Mouse (Mus musculus) adrenal gland (tissue): ENCODE measurements around the gene Rab25.

Experiments used
- intact Hi-C: fragments of 180-260 bp; cut with DNase I; formaldehyde crosslinking; loops from one replicate; pipeline ENCODE4 v1.15.1; 2025

The Rab25 gene

GRCm38 (mm10) chr3:88528646-88529045 is 19.5 kb downstream of the Rab25 start:
- intact Hi-C loops: loop anchor here (5.0 kb wide), 1 partner anchor 121 kb away; no protein-coding TSS in a partner anchor

GRCm38 (mm10) chr3:88527565-88527964 is 20.5 kb downstream of the Rab25 start:
- intact Hi-C loops: loop anchor here (5.0 kb wide), 1 partner anchor 120 kb away; no protein-coding TSS in a partner anchor

GRCm38 (mm10) chr3:88526157-88527131 is 21.7 kb downstream of the Rab25 start:
- intact Hi-C loops: loop anchor here (5.0 kb wide), 1 partner anchor 119 kb away; no protein-coding TSS in a partner anchor

- intact Hi-C loops: loop anchor here (5.0 kb wide), 1 partner anchor 118 kb away; no protein-coding TSS in a partner anchor
Observed at GRCm38 (mm10) chr3:88525021-88525420, 23.1 kb downstream of the Rab25 start.

GRCm38 (mm10) chr3:88523027-88523426 is 25.1 kb downstream of the Rab25 start:
- intact Hi-C loops: no loop called here

GRCm38 (mm10) chr3:88521803-88522331 is 26.2 kb downstream of the Rab25 start:
- intact Hi-C loops: loop anchor here (1.0 to 2.0 kb wide), 2 partner anchors 33 to 39 kb away; no protein-coding TSS in a partner anchor

GRCm38 (mm10) chr3:88521156-88521555 is 26.9 kb downstream of the Rab25 start:
- intact Hi-C loops: loop anchor here (2.0 kb wide), 1 partner anchor 32 kb away; no protein-coding TSS in a partner anchor

- intact Hi-C loops: loop anchor here (2.0 kb wide), 1 partner anchor 31 kb away; no protein-coding TSS in a partner anchor
Observed at GRCm38 (mm10) chr3:88520078-88520477, 28.0 kb downstream of the Rab25 start.

GRCm38 (mm10) chr3:88518411-88518810 is 29.7 kb downstream of the Rab25 start:
- intact Hi-C loops: no loop called here

GRCm38 (mm10) chr3:88516407-88516806 is 31.7 kb downstream of the Rab25 start:
- intact Hi-C loops: no loop called here

GRCm38 (mm10) chr3:88515095-88515386 is 33.1 kb downstream of the Rab25 start:
- intact Hi-C loops: no loop called here

- intact Hi-C loops: no loop called here
Observed at GRCm38 (mm10) chr3:88514231-88515094, 33.6 kb downstream of the Rab25 start.

GRCm38 (mm10) chr3:88513546-88514115 is 34.5 kb downstream of the Rab25 start:
- intact Hi-C loops: no loop called here

GRCm38 (mm10) chr3:88512896-88513545 is 35.1 kb downstream of the Rab25 start:
- intact Hi-C loops: no loop called here

GRCm38 (mm10) chr3:88512141-88512895 is 35.8 kb downstream of the Rab25 start:
- intact Hi-C loops: no loop called here

GRCm38 (mm10) chr3:88511559-88511958 is 36.5 kb downstream of the Rab25 start:
- intact Hi-C loops: no loop called here

- intact Hi-C loops: no loop called here
Observed at GRCm38 (mm10) chr3:88510421-88511289, 37.4 kb downstream of the Rab25 start.

GRCm38 (mm10) chr3:88509692-88510420 is 38.2 kb downstream of the Rab25 start, which contains the start of gene Lmna:
Lmna (minus strand) TSS chr3:88509956.
- intact Hi-C loops: no loop called here
